Mouse (Mus musculus): ENCODE data around the gene Hs2st1. TPM values are rescaled to one million over a fixed set of nuclear protein-coding genes. Genes with fewer than 3 reads are reported as not detected.

Gene Hs2st1
- total RNA-seq, 2 experiments from 2014 or later, result 11.9 to 12.6 TPM

- intact Hi-C loops (cut with DNase I), result no loop called here
- no peak for DNase-seq
Measured at GRCm38 (mm10) chr3:144518917-144519316, 51.1 kb downstream of the Hs2st1 start.

- DNase-seq, result no peak
- intact Hi-C loops (cut with DNase I), result no loop called here
Measured at GRCm38 (mm10) chr3:144515286-144515685, 54.7 kb downstream of the Hs2st1 start.

- intact Hi-C loops (cut with DNase I), result no loop called here
- peak in 1 of 2 experiments; percentile 23 for DNase-seq
Measured at GRCm38 (mm10) chr3:144514122-144514505, 55.9 kb downstream of the Hs2st1 start.

- DNase-seq, result no peak
- intact Hi-C loops (cut with DNase I), result no loop called here
Measured at GRCm38 (mm10) chr3:144513169-144514121, 56.5 kb downstream of the Hs2st1 start.

- intact Hi-C loops (cut with DNase I), result no loop called here
- DNase-seq, result no peak
Measured at GRCm38 (mm10) chr3:144510724-144511123, 59.3 kb downstream of the Hs2st1 start.

GRCm38 (mm10) chr3:144508342-144508741, 61.6 kb downstream of the Hs2st1 start:
- intact Hi-C loops (cut with DNase I), result no loop called here
- no peak for DNase-seq

- intact Hi-C loops (cut with DNase I), result no loop called here
- DNase-seq, result no peak
Measured at GRCm38 (mm10) chr3:144507885-144508284, 62.1 kb downstream of the Hs2st1 start.

GRCm38 (mm10) chr3:144506213-144506612, 63.8 kb downstream of the Hs2st1 start:
- peak in 1 of 2 experiments; percentile 20 for DNase-seq
- intact Hi-C loops (cut with DNase I), result no loop called here

- DNase-seq, result no peak
- intact Hi-C loops (cut with DNase I), result no loop called here
Measured at GRCm38 (mm10) chr3:144501930-144502329, 68.1 kb downstream of the Hs2st1 start.

- no peak for DNase-seq
- intact Hi-C loops (cut with DNase I), result no loop called here
Measured at GRCm38 (mm10) chr3:144496762-144497161, 73.2 kb downstream of the Hs2st1 start.

GRCm38 (mm10) chr3:144494838-144495237, 75.1 kb downstream of the Hs2st1 start:
- no peak for DNase-seq
- intact Hi-C loops (cut with DNase I), result no loop called here

- no peak for DNase-seq
- intact Hi-C loops (cut with DNase I), result no loop called here
Measured at GRCm38 (mm10) chr3:144488787-144489186, 81.2 kb downstream of the Hs2st1 start.

GRCm38 (mm10) chr3:144480595-144480994, 89.4 kb downstream of the Hs2st1 start:
- no peak for DNase-seq
- intact Hi-C loops (cut with DNase I), result no loop called here

- intact Hi-C loops (cut with DNase I), result no loop called here
- no peak for DNase-seq
Measured at GRCm38 (mm10) chr3:144478427-144478794, 91.6 kb downstream of the Hs2st1 start.

- intact Hi-C loops (cut with DNase I), result no loop called here
- DNase-seq, result no peak
Measured at GRCm38 (mm10) chr3:144477707-144478426, 92.1 kb downstream of the Hs2st1 start.

- intact Hi-C loops (cut with DNase I), result no loop called here
- DNase-seq, result no peak
Measured at GRCm38 (mm10) chr3:144475891-144476290, 94.1 kb downstream of the Hs2st1 start.

- DNase-seq, result no peak
- intact Hi-C loops (cut with DNase I), result no loop called here
Measured at GRCm38 (mm10) chr3:144474726-144475125, 95.3 kb downstream of the Hs2st1 start.

- DNase-seq, result no peak
- intact Hi-C loops (cut with DNase I), result no loop called here
Measured at GRCm38 (mm10) chr3:144471954-144472353, 98.0 kb downstream of the Hs2st1 start.

- intact Hi-C loops (cut with DNase I), result no loop called here
- no peak for DNase-seq
Measured at GRCm38 (mm10) chr3:144470901-144471300, 99.1 kb downstream of the Hs2st1 start.

GRCm38 (mm10) chr3:144467521-144467920, 102.5 kb downstream of the Hs2st1 start:
- intact Hi-C loops (cut with DNase I), result no loop called here

GRCm38 (mm10) chr3:144466108-144466678, 103.8 kb downstream of the Hs2st1 start:
- no peak for DNase-seq
- intact Hi-C loops (cut with DNase I), result no loop called here

More at GRCm38 (mm10) chr3:144467521-144467920, 102.5 kb downstream of the Hs2st1 start:
- no peak for DNase-seq
